Mouse (Mus musculus): ENCODE measurements around the gene Ccr1.
A peak's percentile ranks its signal among the peaks of the same experiment; 100 is the strongest.

Gene Ccr1

GRCm38 (mm10) chr9:123927281-123927960, 41.1 kb downstream of the Ccr1 start:
- no peak for DNase-seq (ENCODE audit: low spot score)

DNA sequence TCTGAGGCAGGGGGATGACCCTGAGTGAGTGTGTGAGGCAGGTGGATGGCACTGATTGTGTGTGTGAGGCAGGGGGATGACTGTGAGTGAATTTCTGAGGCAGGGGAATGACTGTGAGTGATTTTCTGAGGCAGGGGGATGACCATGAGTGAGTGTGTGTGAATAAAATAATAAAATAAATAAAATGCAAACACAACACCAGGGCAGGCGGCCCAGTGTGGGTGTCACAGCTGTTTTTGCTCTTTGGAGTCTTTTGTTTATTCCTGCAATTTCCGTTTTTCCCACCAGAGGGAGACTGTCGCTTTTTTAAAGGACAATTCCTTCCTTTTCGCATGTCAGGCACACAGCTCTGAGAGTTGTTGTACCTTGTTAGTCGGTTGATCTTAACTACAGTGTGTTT, 42.5 kb downstream of the Ccr1 start:
- DNase-seq (ENCODE audit: low spot score): peak; percentile 46

GRCm38 (mm10) chr9:123925101-123925946, 43.2 kb downstream of the Ccr1 start:
- DNase-seq (ENCODE audit: low spot score): peak; percentile 82

- peak; percentile 91 for DNase-seq (ENCODE audit: low spot score)
Measured at GRCm38 (mm10) chr9:123924589-123925066, 43.9 kb downstream of the Ccr1 start.

GRCm38 (mm10) chr9:123924035-123924434, 44.5 kb downstream of the Ccr1 start:
- DNase-seq (ENCODE audit: low spot score): peak; percentile 62

DNA sequence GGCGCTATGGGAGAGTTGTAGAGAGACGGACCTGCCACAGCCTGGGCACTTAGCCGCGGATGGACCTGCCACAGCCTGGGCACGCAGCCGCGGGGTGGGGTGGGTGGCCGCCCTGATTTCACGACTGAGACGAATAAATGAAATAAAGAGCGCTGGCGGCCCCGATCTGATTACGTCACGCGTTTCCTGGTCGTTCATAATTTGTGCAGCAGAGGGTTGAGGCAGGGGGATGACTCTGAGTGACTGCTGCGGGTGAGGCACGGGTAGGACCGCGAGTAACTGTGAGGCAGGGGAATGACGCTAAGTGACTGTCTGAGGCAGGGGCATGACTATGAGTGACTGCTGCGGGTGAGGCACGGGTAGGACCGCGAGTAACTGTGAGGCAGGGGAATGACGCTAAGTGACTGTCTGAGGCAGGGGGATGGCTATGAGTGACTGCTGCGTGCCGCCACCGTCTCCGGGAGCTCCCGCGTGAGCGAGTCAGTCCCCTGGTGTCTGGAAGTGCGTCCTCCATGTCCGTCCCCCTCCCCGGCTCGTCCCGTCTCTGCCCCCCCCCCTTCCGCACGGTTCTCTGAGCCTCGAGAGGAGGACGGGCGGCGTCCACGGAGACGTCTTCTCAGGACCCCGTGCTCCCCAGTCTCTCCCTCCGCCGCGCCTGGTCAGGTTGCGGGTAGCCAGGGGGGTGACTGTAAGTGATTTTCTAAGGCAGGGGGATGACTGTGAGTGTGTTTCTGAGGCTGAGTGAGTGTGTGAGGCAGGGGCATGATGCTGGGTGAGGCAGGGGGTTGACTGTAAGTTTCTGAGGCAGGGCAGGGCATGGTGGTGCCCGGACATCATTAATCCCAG, 45.1 kb downstream of the Ccr1 start:
- no peak for DNase-seq (ENCODE audit: low spot score)

All from urinary bladder, postnatal 25 days (tissue).